In genomic region chr4:129239075-129239474, GRCm38 (mm10) we compare ENCODE assay signal across 8 mouse cellular contexts. TPM values are rescaled to one million over a fixed set of nuclear protein-coding genes. Genes with fewer than 3 reads are reported as not detected.
DNase-seq lines count a peak whose midpoint lies in the region; ATAC-seq and TF ChIP-seq lines count a peak whose summit lies in the region.

No protein-coding gene starts in this region.

- H3K27me3 ChIP-seq in heart, embryonic 11.5 days (ENCODE audit: control insufficient read depth, insufficient read depth, low read length) = peaks cover 75% of the 10 kb centered on the region
- no peaks in the 10 kb centered on the region for H3K27me3 ChIP-seq in kidney, postnatal 0 days (ENCODE audit: insufficient read depth, low read length)
- H3K27me3 ChIP-seq in liver, embryonic 13.5 days = peaks cover 61% of the 10 kb centered on the region
- no peaks in the 10 kb centered on the region for H3K27me3 ChIP-seq in stomach, embryonic 15.5 days (replicated peaks)

- H3K4me1 ChIP-seq in heart, embryonic 11.5 days (ENCODE audit: control insufficient read depth, insufficient read depth, low read length) = peaks cover 20% of the 10 kb centered on the region
- H3K4me1 ChIP-seq in kidney, postnatal 0 days (replicated peaks; ENCODE audit: insufficient read depth, low read length) = peaks cover 24% of the 10 kb centered on the region
- peaks cover 66% of the 10 kb centered on the region for H3K4me1 ChIP-seq in liver, embryonic 13.5 days (replicated peaks)
- peaks cover 51% of the 10 kb centered on the region for H3K4me1 ChIP-seq in stomach, embryonic 15.5 days

- no peak overlapping the region for H3K27ac ChIP-seq in heart, embryonic 11.5 days (ENCODE audit: low read depth, low read length)
- peak overlapping the region; percentile 77 for H3K27ac ChIP-seq in kidney, postnatal 0 days
- no peak overlapping the region for H3K27ac ChIP-seq in liver, embryonic 13.5 days
- H3K27ac ChIP-seq in stomach, embryonic 15.5 days = peak overlapping the region; percentile 66; the same call in 1 of the 2 replicates

- TF ChIP-seq CTCF in kidney, postnatal 0 days (IDR thresholded peaks at IDR 0.05; ENCODE audit: low read depth) = no peak

- WGBS in heart, embryonic 11.5 days (ENCODE audit: insufficient replicate concordance) = 0% methylated on average over 19 of the region's 29 CpGs
- 0% methylated on average over 25 of the region's 29 CpGs for WGBS in kidney, postnatal 0 days
- WGBS in liver, embryonic 13.5 days (ENCODE audit: insufficient replicate concordance) = under 1% methylated on average over 27 of the region's 29 CpGs
- whole genome bisulfite sequencing in stomach, embryonic 15.5 days = under 1% methylated on average over 24 of the region's 29 CpGs

- peak; percentile 35 for DNase-seq in thymus, postnatal 25 days
- no peak for DNase-seq in thymus, postnatal 0 days (ENCODE audit: low spot score)
- peak; percentile 90 for DNase-seq in embryo, embryonic 9.5 days (ENCODE audit: extremely low spot score)
- DNase-seq in kidney, postnatal 0 days (ENCODE audit: low spot score) = peak; percentile 95
- DNase-seq in liver, embryonic 13.5 days = peak; percentile 80
- peak; percentile 86 for DNase-seq in neural tube, embryonic 10.5 days (ENCODE audit: extremely low spot score, low spot score)

- no peaks in the 10 kb centered on the region for H3K9me3 ChIP-seq in heart, embryonic 11.5 days (replicated peaks; ENCODE audit: control insufficient read depth, low read length)
- H3K9me3 ChIP-seq in kidney, postnatal 0 days (replicated peaks; ENCODE audit: low read length) = no peaks in the 10 kb centered on the region
- H3K9me3 ChIP-seq in liver, embryonic 13.5 days (replicated peaks) = no peaks in the 10 kb centered on the region
- no peaks in the 10 kb centered on the region for H3K9me3 ChIP-seq in stomach, embryonic 15.5 days

- peak; percentile 82 for ATAC-seq in heart, embryonic 11.5 days (replicated peaks; ENCODE audit: insufficient number of reproducible peaks, low FRiP score, low TSS enrichment)
- peak; percentile 86 for ATAC-seq in kidney, postnatal 0 days (replicated peaks; ENCODE audit: low FRiP score, low read depth)
- ATAC-seq in liver, embryonic 13.5 days (ENCODE audit: low read depth) = peak; percentile 77
- peak; percentile 85 for ATAC-seq in stomach, embryonic 15.5 days (ENCODE audit: insufficient read depth, low FRiP score, low read depth)

- H3K4me2 ChIP-seq in heart, embryonic 11.5 days = peak overlapping the region; percentile 98
- H3K4me2 ChIP-seq in kidney, postnatal 0 days (ENCODE audit: low read length) = peak overlapping the region; percentile 92
- H3K4me2 ChIP-seq in liver, embryonic 13.5 days = peak overlapping the region; percentile 95
- peak overlapping the region; percentile 98 for H3K4me2 ChIP-seq in stomach, embryonic 15.5 days

- H3K36me3 ChIP-seq in heart, embryonic 11.5 days (ENCODE audit: control insufficient read depth, insufficient read depth, low read length) = no peaks in the 10 kb centered on the region
- no peaks in the 10 kb centered on the region for H3K36me3 ChIP-seq in kidney, postnatal 0 days (ENCODE audit: insufficient read depth, low read length)
- no peaks in the 10 kb centered on the region for H3K36me3 ChIP-seq in liver, embryonic 13.5 days
- no peaks in the 10 kb centered on the region for H3K36me3 ChIP-seq in stomach, embryonic 15.5 days

- peak overlapping the region; percentile 67 for H3K9ac ChIP-seq in heart, embryonic 11.5 days (ENCODE audit: low read depth, low read length)
- H3K9ac ChIP-seq in kidney, postnatal 0 days (ENCODE audit: low read depth, low read length) = peak overlapping the region; percentile 72
- H3K9ac ChIP-seq in liver, embryonic 13.5 days = peak overlapping the region; percentile 71
- peak overlapping the region; percentile 65 for H3K9ac ChIP-seq in stomach, embryonic 15.5 days

- peak overlapping the region; percentile 70 for H3K4me3 ChIP-seq in heart, embryonic 11.5 days (ENCODE audit: low read depth, low read length)
- H3K4me3 ChIP-seq in kidney, postnatal 0 days (replicated peaks; ENCODE audit: low read depth, low read length) = peak overlapping the region; percentile 64
- peak overlapping the region; percentile 68 for H3K4me3 ChIP-seq in liver, embryonic 13.5 days (replicated peaks)
- H3K4me3 ChIP-seq in stomach, embryonic 15.5 days (replicated peaks) = peak overlapping the region; percentile 75

RNA-seq across cellular contexts. Expression of gene C77080, which starts 22.1 kb away (rescaled TPM):
- polyA plus RNA-seq in thymus, postnatal 0 days (2015; fragmentation: Nextera tagmentation; extraction: Ambion mirVana) = 3.3 and 3.6 TPM in 2 replicates
- 0.76 and 1.5 TPM in 2 replicates for polyA plus RNA-seq in heart, embryonic 11.5 days (2014; fragmentation: Nextera tagmentation; extraction: Ambion mirVana)
- polyA plus RNA-seq in kidney, postnatal 0 days (2015; fragmentation: Nextera tagmentation; extraction: Ambion mirVana) = 9.8 and 11.3 TPM in 2 replicates
- polyA plus RNA-seq in liver, embryonic 13.5 days (2015; fragmentation: Nextera tagmentation; extraction: Ambion mirVana) = 0.47 and 0.59 TPM in 2 replicates
- polyA plus RNA-seq in stomach, embryonic 15.5 days (2015; fragmentation: Nextera tagmentation; extraction: Ambion mirVana) = 11.8 and 12.6 TPM in 2 replicates

RNA-seq across cellular contexts. Expression of gene Sync, which starts 48.3 kb away (rescaled TPM):
- 0.31 and 0.35 TPM in 2 replicates for polyA plus RNA-seq in thymus, postnatal 0 days (2015; fragmentation: Nextera tagmentation; extraction: Ambion mirVana)
- 0.56 and 1.2 TPM in 2 replicates for polyA plus RNA-seq in heart, embryonic 11.5 days (2014; fragmentation: Nextera tagmentation; extraction: Ambion mirVana)
- 0.63 and 0.78 TPM in 2 replicates for polyA plus RNA-seq in kidney, postnatal 0 days (2015; fragmentation: Nextera tagmentation; extraction: Ambion mirVana)
- 0.07 and 0.13 TPM in 2 replicates for polyA plus RNA-seq in liver, embryonic 13.5 days (2015; fragmentation: Nextera tagmentation; extraction: Ambion mirVana)
- 2.0 and 2.1 TPM in 2 replicates for polyA plus RNA-seq in stomach, embryonic 15.5 days (2015; fragmentation: Nextera tagmentation; extraction: Ambion mirVana)

RNA-seq across cellular contexts. Expression of gene Yars, which starts 49.5 kb away (rescaled TPM):
- polyA plus RNA-seq in thymus, postnatal 0 days (2015; fragmentation: Nextera tagmentation; extraction: Ambion mirVana) = 49.7 and 50.6 TPM in 2 replicates
- polyA plus RNA-seq in heart, embryonic 11.5 days (2014; fragmentation: Nextera tagmentation; extraction: Ambion mirVana) = 54.9 and 55.4 TPM in 2 replicates
- 48.9 and 55.9 TPM in 2 replicates for polyA plus RNA-seq in kidney, postnatal 0 days (2015; fragmentation: Nextera tagmentation; extraction: Ambion mirVana)
- 69.9 and 78.8 TPM in 2 replicates for polyA plus RNA-seq in liver, embryonic 13.5 days (2015; fragmentation: Nextera tagmentation; extraction: Ambion mirVana)
- 72.3 and 80.0 TPM in 2 replicates for polyA plus RNA-seq in stomach, embryonic 15.5 days (2015; fragmentation: Nextera tagmentation; extraction: Ambion mirVana)

RNA-seq across cellular contexts. Expression of gene S100pbp, which starts 49.5 kb away (rescaled TPM):
- 17.0 TPM in 2 replicates for polyA plus RNA-seq in thymus, postnatal 0 days (2015; fragmentation: Nextera tagmentation; extraction: Ambion mirVana)
- polyA plus RNA-seq in heart, embryonic 11.5 days (2014; fragmentation: Nextera tagmentation; extraction: Ambion mirVana) = 18.6 and 18.7 TPM in 2 replicates
- polyA plus RNA-seq in kidney, postnatal 0 days (2015; fragmentation: Nextera tagmentation; extraction: Ambion mirVana) = 14.5 and 15.6 TPM in 2 replicates
- 5.8 and 7.4 TPM in 2 replicates for polyA plus RNA-seq in liver, embryonic 13.5 days (2015; fragmentation: Nextera tagmentation; extraction: Ambion mirVana)
- polyA plus RNA-seq in stomach, embryonic 15.5 days (2015; fragmentation: Nextera tagmentation; extraction: Ambion mirVana) = 13.1 and 14.1 TPM in 2 replicates

Comparison
In these comparisons a context has a peak if more than half of its experiments do, and no peak if none do; other contexts are left out.
1. H3K27ac ChIP-seq: peak in kidney, postnatal 0 days (single experiment) and stomach, embryonic 15.5 days (single experiment); none in heart, embryonic 11.5 days (single experiment) and liver, embryonic 13.5 days (single experiment).
2. Peak in every context shown above with its lines, with median percentiles within 50 percentile points of each other: ATAC-seq, H3K4me2 ChIP-seq, H3K4me3 ChIP-seq and H3K9ac ChIP-seq.